Mouse (Mus musculus) urinary bladder, postnatal 14 days (tissue): ENCODE measurements around the gene Ugt2b37.
"Not testable (repeated sequence)": the region's sequence is repeated elsewhere in the genome, so short reads cannot be mapped to it uniquely, and the experiment has no call there.

ENCODE experiments used
- DNase-seq: peaks from one replicate; pipeline ENCODE4 v3.0.0; 2021; ENCODE audit warnings: low spot score

Gene Ugt2b37

DNA sequence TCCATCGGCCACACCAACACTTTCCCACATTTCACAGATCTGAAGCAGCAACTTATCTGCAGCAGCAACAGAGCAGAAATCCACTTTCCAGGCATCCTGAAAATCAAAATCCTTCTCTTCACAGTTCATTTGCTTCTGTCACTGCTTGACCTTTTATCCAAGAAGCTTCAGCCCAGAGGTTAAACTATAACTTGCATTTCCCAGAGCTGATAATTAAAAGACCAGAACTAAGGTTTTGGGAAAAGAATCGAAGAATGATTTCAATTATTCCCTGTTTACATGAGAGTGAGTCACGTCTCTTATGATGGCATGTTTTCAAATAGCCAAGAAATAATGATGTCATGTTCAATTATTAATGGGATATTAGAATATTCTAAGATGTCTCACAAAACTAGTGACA lies at the start of gene Ugt2b37:
TSS of gene Ugt2b37 (minus strand) at position 129 of the 400 bp plus-strand sequence.
- not testable (repeated sequence) for DNase-seq

- not testable (repeated sequence) for DNase-seq
Observed at GRCm38 (mm10) chr5:87286180-87286579, 31.6 kb upstream of the Ugt2b37 start.

GRCm38 (mm10) chr5:87275986-87276385 lies 21.4 kb upstream of the Ugt2b37 start:
- DNase-seq = not testable (repeated sequence)

- DNase-seq = no peak
Observed at GRCm38 (mm10) chr5:87275581-87275980, 21.0 kb upstream of the Ugt2b37 start.

- no peak for DNase-seq
Observed at GRCm38 (mm10) chr5:87255831-87256230, 1.2 kb upstream of the Ugt2b37 start.

GRCm38 (mm10) chr5:87242140-87242539 lies 12.5 kb downstream of the Ugt2b37 start:
- not testable (repeated sequence) for DNase-seq

GRCm38 (mm10) chr5:87196430-87196829 lies 58.2 kb downstream of the Ugt2b37 start:
- not testable (repeated sequence) for DNase-seq
